Mouse (Mus musculus): ENCODE results near the gene Lrp1. TPM values are rescaled to one million over a fixed set of nuclear protein-coding genes. Genes with fewer than 3 reads are reported as not detected.

Gene Lrp1
- total and polyA plus RNA-seq, 3 experiments = 0.39 to 0.42 TPM; not detected in 1

DNA sequence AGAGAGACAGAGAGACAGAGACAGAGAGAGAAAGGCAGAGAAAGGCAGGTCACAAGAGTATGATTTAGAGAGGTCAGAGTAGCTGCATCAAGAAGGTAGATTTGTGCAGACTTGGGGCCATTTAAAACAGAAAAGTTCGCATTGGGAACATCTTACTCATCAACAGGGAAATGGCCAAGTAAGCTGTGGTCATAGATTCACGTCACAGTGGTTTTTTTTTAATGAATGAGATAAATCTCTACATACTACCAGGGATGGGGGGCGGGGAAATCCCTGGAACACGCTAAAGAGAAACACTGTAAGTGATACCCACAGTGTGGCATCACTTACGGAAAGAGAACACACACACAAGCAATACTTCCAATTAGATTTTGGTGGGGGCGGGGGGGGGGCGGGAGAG lies 13.9 kb downstream of the Lrp1 start:
- Histone ChIP-seq H3K79me2 (ENCODE audit: control insufficient read depth, insufficient read depth, low read length, poor library complexity) (no peaks in the 10 kb centered on the region), H3K4me3 (ENCODE audit: control insufficient read depth in 1 of 2, insufficient read depth in 1 of 2, low read depth in 2 of 2, low read length in 2 of 2) (no peak overlapping the region), H3K9ac (ENCODE audit: control insufficient read depth, low read depth, low read length, poor library complexity, severe bottlenecking) (no peak overlapping the region), H3K36me3 (ENCODE audit: control insufficient read depth in 1 of 2, insufficient read depth in 2 of 2, low read length in 2 of 2) (peaks cover 0 to 6% of the 10 kb centered on the region in 2 experiments; a peak in 1 of 4 replicates), H3K9me3 (replicated peaks; ENCODE audit: insufficient read depth, low read length) (no peaks in the 10 kb centered on the region), H3K4me1 (ENCODE audit: control insufficient read depth in 1 of 2, insufficient read depth in 2 of 2, low read length in 2 of 2) (peaks cover 0 to 12% of the 10 kb centered on the region in 2 experiments; a peak in 3 of 4 replicates), H3K27ac (ENCODE audit: control insufficient read depth, low read depth, low read length) (no peak overlapping the region), H3K27me3 (ENCODE audit: control insufficient read depth in 1 of 2, insufficient read depth in 2 of 2, low read length in 2 of 2) (peaks cover 2 to 8% of the 10 kb centered on the region in 2 experiments; a peak in 3 of 4 replicates)
- TF ChIP-seq POLR2AphosphoS2 (IDR thresholded peaks at IDR 0.05; ENCODE audit: low read length) (no peak), JUND (IDR thresholded peaks at IDR 0.05; ENCODE audit: low read depth, low read length) (no peak), MAFK (IDR thresholded peaks at IDR 0.05; ENCODE audit: borderline replicate concordance, low read depth, low read length) (no peak), USF2 (IDR thresholded peaks at IDR 0.05; ENCODE audit: borderline replicate concordance in 1 of 2, insufficient read depth in 1 of 2, low read depth in 1 of 2, low read length in 2 of 2) (no peak), E2F4 (IDR thresholded peaks at IDR 0.05; ENCODE audit: borderline replicate concordance, low read depth, low read length) (no peak), SIN3A (IDR thresholded peaks at IDR 0.05; ENCODE audit: low read length) (no peak), MYC (IDR thresholded peaks at IDR 0.05; ENCODE audit: low read depth, low read length) (no peak), KAT2A (conservative IDR thresholded peaks at IDR 0.05; ENCODE audit: low read depth, low read length) (no peak), ZC3H11A (IDR thresholded peaks at IDR 0.05; ENCODE audit: low read depth, low read length) (no peak), CHD1 (IDR thresholded peaks at IDR 0.05; ENCODE audit: low read depth, low read length) (no peak), CHD2 (IDR thresholded peaks at IDR 0.05; ENCODE audit: low read length) (no peak), CTCF (IDR thresholded peaks at IDR 0.05 in 2 of 3, conservative IDR thresholded peaks at IDR 0.05 in 1 of 3; ENCODE audit: control insufficient read depth in 1 of 3, insufficient read depth in 1 of 3, low read depth in 2 of 3, low read length in 3 of 3, poor library complexity in 1 of 3, severe bottlenecking in 1 of 3) (no peak), MAZ (IDR thresholded peaks at IDR 0.05; ENCODE audit: low read depth, low read length) (no peak), GATA1 (IDR thresholded peaks at IDR 0.05; ENCODE audit: low read depth, low read length) (no peak), MYB (IDR thresholded peaks at IDR 0.05; ENCODE audit: low read depth, low read length) (no peak), POLR2AphosphoS5 (IDR thresholded peaks at IDR 0.05; ENCODE audit: borderline replicate concordance, low read depth, low read length) (no peak), UBTF (IDR thresholded peaks at IDR 0.05; ENCODE audit: borderline replicate concordance, insufficient read depth, low read depth, low read length) (no peak), HCFC1 (IDR thresholded peaks at IDR 0.05; ENCODE audit: low read depth, low read length) (no peak), EP300 (IDR thresholded peaks at IDR 0.05; ENCODE audit: low read depth in 1 of 2, low read length in 2 of 2) (no peak), RCOR1 (IDR thresholded peaks at IDR 0.05; ENCODE audit: low read depth, low read length) (no peak)
- DNase-seq (ENCODE audit: low read depth, low spot score) = no peak

DNA sequence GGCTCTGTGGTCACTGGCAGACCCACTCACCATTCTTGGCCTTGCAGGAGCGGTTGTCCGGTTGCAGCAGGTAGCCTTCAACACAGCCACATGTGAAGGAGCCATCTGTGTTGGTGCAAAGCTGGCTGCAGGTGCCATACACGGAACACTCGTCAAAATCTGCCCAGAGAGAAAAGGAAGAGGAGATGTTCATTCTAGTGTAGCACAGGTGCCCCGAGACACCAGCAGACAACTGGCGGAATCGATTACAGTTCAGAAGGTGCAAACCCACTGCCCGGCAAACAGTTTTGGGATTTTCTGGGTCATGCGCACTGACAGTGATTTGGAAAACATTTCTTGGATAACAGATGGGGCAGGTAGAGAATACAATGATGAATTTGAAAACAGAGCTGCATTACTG lies 15.2 kb downstream of the Lrp1 start:
- no peak overlapping the region for H3K4me3 ChIP-seq (ENCODE audit: control insufficient read depth in 1 of 2, insufficient read depth in 1 of 2, low read depth in 2 of 2, low read length in 2 of 2)
- peaks cover 2 to 3% of the 10 kb centered on the region in 2 experiments; a peak in 3 of 4 replicates for H3K27me3 ChIP-seq (ENCODE audit: control insufficient read depth in 1 of 2, insufficient read depth in 2 of 2, low read length in 2 of 2)
- DNase-seq (ENCODE audit: low read depth, low spot score) = no peak
- H3K27ac ChIP-seq (ENCODE audit: control insufficient read depth, low read depth, low read length) = no peak overlapping the region
- H3K36me3 ChIP-seq (ENCODE audit: control insufficient read depth in 1 of 2, insufficient read depth in 2 of 2, low read length in 2 of 2) = peaks cover 0 to 6% of the 10 kb centered on the region in 2 experiments; a peak in 1 of 4 replicates
- H3K4me1 ChIP-seq (ENCODE audit: control insufficient read depth in 1 of 2, insufficient read depth in 2 of 2, low read length in 2 of 2) = peaks cover 0 to 12% of the 10 kb centered on the region in 2 experiments; a peak in 3 of 4 replicates
- no peaks in the 10 kb centered on the region for H3K9me3 ChIP-seq (replicated peaks; ENCODE audit: insufficient read depth, low read length)
- no peak overlapping the region for H3K9ac ChIP-seq (ENCODE audit: control insufficient read depth, low read depth, low read length, poor library complexity, severe bottlenecking)
- TF ChIP-seq MAZ (IDR thresholded peaks at IDR 0.05; ENCODE audit: low read depth, low read length) = no peak
- TF ChIP-seq MYB (IDR thresholded peaks at IDR 0.05; ENCODE audit: low read depth, low read length) = no peak
- TF ChIP-seq NELFE (IDR thresholded peaks at IDR 0.05; ENCODE audit: low read depth, low read length) = no peak
- TF ChIP-seq RAD21 (IDR thresholded peaks at IDR 0.05; ENCODE audit: low read depth, low read length) = no peak
- TF ChIP-seq ZMIZ1 (IDR thresholded peaks at IDR 0.05; ENCODE audit: low read depth, low read length) = no peak
- no peak for TF ChIP-seq JUND (IDR thresholded peaks at IDR 0.05; ENCODE audit: low read depth, low read length)
- TF ChIP-seq MEF2A (IDR thresholded peaks at IDR 0.05; ENCODE audit: extremely low read depth, insufficient replicate concordance, low read depth, low read length, poor library complexity, severe bottlenecking) = no peak
- TF ChIP-seq NRF1 (IDR thresholded peaks at IDR 0.05; ENCODE audit: insufficient read depth, low read depth, low read length, poor library complexity, severe bottlenecking) = no peak
- no peak for TF ChIP-seq ZNF384 (IDR thresholded peaks at IDR 0.05; ENCODE audit: low read depth, low read length)
- TF ChIP-seq GABPA (IDR thresholded peaks at IDR 0.05; ENCODE audit: low read depth, low read length) = no peak
- TF ChIP-seq POLR2A (IDR thresholded peaks at IDR 0.05; ENCODE audit: control insufficient read depth in 1 of 2, insufficient read depth in 1 of 2, low read depth in 1 of 2, low read length in 2 of 2, poor library complexity in 1 of 2) = no peak
- no peaks in the 10 kb centered on the region for H3K79me2 ChIP-seq (ENCODE audit: control insufficient read depth, insufficient read depth, low read length, poor library complexity)

All from MEL (cell line).